Mouse (Mus musculus) urinary bladder, adult 2 months (tissue): ENCODE results near the gene Rptor. TPM values are rescaled to one million over a fixed set of nuclear protein-coding genes. Genes with fewer than 3 reads are reported as not detected.

Experiments
- DNase-seq: peaks from one replicate; pipeline ENCODE4 v3.0.0; 2022; ENCODE audit warnings: low spot score
- polyA plus RNA-seq: library from polyadenylated mRNA; depleted of rRNA; stranded (reverse); fragments of >200 nt; gene quantifications from 2 replicates; pipeline ENCODE4 v1.2.3, GENCODE M21; 2012

Gene Rptor
- polyA plus RNA-seq, 1 experiment = 14.1 TPM

DNA sequence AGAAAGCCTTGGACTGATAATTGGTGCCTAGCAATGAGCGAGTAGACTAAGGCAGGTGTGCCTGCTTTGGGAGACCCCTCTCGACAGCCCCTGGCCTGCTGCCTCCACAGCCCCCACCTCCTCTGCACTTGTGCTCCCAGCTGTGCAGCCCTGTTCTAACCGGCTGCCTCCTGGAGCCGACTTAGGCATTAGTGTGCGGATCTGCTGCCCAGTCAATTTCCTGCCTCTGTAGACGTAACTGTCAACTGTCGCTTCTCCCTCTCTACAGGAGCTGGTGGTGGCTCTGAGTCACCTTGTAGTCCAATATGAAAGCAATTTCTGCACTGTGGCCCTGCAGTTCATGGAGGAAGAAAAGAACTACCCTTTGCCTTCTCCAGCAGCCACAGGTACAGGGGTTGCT lies 253.3 kb downstream of the Rptor start:
- no peak for DNase-seq

- no peak for DNase-seq
Measured at GRCm38 (mm10) chr11:119862523-119863299, 260.0 kb downstream of the Rptor start.

DNA sequence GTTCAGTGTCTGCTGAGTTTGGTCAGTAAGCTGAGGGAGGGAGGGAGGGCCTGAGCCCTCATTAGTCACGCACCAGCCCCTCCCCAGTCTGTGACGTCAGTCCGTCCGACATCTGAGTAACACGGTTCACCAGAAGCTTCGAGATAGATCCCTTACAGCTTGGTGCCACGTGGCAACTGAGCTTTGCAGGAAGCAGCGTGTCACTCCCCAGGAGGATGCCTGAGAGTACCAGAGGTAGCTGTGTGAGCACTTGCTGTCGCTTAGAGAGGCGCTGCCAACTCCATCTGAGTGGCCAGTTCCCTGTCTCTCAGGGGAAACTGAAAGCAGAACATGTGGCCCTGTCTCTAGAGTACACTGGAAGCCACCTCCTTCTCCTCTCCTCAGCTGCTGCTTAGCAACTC lies 260.7 kb downstream of the Rptor start:
- DNase-seq = no peak

DNA sequence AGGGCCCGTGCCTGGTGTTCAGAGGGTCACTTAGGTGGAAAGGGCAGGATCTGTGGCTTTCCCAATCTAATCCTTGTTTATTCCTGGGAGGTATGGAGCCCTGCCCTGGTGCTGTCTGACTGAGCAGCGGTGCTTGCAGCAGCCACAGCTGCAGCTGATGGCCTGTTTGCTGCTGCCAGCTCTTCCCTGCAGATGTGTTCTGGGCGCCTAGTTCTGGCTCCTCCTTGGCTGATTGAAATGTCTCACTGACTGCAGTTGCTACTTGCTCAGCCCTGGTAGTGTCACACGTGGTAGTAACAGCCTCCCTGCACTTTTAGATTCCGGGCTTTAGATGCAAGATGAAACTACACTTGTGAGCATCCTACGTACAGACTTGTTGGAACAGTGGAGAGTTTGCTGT lies 264.1 kb downstream of the Rptor start:
- no peak for DNase-seq

DNA sequence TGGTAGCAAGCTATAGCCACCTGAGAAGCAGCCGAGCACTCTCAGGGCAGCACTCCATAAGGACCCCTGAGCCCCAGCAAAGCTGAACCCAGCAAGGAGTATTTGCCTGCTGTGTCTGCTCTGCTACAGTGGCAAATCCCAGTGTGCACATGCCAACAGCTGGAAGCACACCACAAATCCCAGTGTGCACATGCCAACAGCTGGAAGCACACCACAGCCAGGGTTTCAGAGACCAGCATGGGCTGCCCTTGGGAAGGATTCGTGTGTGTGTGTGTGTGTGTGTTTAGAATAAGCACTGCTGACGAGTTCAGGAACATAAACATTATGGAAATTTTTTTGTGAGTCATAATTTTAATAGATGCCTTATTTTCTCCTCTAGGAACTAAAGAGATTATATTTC lies 265.4 kb downstream of the Rptor start:
- DNase-seq = no peak

DNA sequence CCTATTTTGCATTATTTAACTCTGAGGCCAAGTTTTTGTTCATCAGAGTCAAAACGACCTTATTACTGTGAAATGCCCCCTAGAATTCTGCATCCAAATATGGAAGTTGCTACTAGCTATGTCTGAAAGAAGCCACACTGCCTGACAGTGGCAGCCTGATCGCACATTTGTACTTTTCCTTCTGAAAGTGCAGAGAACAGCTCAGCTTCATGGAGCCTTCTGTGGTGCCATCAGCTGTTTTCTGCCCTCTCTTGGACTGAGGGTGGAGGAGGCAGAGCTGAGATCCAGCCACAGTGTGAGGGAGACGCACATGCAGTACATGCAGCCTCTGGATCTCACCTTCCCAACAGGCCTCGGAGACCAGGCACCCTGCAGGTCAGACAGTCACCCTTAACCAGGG lies 265.9 kb downstream of the Rptor start:
- no peak for DNase-seq

DNA sequence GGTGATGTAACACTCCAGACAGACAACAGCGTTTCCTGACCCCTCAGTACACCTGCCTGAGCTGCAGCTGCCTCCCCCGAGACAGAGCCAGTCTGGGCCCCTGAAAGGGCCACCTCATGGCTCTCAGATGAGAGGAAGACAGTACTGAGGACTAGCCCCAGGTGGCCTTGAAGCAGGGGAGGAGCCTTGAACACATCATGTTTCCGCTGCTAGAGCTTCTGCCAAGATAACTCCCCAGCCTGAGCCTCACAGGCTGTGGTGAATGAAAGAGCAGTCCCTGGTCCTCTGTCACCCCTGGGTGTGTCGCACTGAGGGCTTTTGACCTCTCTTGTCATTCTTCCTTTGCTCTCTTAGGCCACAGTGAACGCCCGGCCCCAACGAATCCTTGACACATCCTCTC lies 268.4 kb downstream of the Rptor start:
- no peak for DNase-seq

- DNase-seq = no peak
Measured at GRCm38 (mm10) chr11:119873643-119874042, 270.9 kb downstream of the Rptor start.

DNA sequence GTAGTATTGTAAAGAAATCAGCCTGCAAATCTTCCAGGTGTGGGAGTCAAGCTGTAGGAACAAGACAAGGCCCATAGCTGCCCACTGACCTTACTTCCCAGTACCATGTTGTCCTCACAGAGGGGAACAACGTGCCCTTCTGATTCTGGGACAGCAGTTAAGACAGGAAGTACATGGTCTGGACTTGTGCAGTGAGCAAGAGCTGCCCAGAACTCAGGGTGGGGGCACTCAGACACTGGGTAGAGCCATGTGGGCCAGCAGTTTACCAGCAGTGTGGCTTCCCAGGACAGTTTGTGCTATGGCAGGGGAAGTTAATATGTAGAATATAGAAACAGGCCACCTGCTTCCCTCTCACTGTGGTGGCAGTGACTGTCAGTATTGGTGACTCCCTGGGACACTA lies 272.1 kb downstream of the Rptor start:
- DNase-seq = no peak

GRCm38 (mm10) chr11:119875685-119876084 lies 273.0 kb downstream of the Rptor start:
- no peak for DNase-seq

DNA sequence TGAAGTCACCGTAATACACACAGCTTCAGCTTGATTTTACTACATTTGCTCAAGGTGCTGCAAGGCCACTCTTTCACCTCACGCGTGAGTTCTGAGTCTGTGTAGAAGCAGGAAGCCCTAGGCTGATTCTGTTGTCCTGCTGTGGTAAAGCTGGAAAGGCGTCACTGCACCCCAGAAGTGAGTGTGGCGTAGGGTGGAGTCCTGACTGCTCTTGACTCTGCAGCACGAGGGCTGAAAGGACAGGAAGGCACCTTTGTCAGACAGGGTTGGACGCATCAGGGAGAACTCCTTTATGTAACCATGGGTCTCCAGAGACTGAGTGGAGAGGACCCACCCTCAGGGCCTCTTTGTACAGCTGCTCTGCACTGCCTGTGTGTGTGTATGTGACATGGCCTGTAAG lies 274.4 kb downstream of the Rptor start:
- DNase-seq = no peak

DNA sequence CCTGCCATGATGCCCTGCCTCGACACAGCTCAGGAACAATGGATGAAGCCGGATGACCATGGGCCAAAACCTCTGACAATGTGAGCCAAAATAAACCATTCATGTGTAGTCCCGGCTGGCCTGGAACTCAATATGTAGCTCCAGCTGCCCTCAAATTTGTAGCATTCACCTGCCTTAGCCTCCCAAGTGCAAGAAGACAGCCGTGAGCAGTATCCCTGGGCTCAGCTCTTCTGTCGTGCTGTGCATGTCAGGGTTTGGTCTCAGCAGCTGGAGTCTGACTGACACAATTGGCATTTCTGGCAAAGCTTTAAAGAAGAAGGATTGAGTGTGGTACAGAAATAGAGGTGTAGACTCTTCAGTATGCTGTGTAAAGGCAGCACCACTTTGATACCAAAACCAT lies 276.9 kb downstream of the Rptor start:
- no peak for DNase-seq

GRCm38 (mm10) chr11:119883646-119884045 lies 280.9 kb downstream of the Rptor start:
- DNase-seq = no peak

DNA sequence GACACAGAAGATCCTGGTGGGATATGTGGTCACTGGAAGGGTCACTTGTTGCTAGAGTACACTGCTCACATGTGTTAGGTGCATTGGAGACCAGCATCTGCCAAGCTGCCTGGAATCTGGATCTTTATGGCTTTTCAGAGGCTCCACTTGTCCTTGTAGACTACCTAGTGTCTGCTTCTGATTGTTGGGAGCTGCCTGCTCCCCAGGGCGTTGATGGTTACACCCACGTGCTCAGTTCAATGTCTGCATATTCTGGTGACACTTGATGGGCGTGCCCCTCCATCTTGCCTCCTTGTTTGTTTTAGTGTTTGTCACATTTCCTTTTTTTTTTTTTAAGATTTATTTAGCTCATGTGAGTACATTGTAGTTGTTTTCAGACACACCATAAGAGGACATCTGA lies 287.3 kb downstream of the Rptor start:
- DNase-seq = no peak

DNA sequence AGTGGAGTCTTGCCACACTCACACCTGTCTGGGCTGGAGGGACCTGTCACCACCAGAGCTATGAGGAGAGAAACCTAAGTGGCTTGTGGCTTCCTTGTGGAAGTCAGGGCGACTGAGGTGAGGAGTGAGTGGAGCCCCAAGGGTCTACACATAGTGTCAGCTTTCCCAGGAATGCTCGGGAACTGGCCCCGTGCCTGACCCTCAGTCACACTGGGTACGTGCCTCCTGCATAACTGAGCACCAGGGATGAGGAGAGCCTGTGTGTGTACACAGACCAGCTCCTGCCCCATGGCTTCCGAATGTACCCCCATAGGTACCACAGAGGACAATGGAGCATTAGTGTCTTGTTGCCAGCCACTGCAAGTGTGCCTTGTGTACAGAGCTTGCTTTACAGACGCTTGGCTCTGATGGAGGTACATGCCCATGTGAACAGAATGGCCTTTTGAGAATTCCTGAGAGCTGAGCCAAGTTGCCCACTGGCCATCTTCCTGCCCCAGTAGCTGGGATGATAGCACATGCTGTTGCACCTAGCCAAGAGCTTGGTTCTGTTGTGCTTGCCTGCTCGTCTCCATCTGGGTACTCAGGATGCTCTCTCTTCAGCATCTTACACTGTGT lies 289.0 kb downstream of the Rptor start:
- no peak for DNase-seq

DNA sequence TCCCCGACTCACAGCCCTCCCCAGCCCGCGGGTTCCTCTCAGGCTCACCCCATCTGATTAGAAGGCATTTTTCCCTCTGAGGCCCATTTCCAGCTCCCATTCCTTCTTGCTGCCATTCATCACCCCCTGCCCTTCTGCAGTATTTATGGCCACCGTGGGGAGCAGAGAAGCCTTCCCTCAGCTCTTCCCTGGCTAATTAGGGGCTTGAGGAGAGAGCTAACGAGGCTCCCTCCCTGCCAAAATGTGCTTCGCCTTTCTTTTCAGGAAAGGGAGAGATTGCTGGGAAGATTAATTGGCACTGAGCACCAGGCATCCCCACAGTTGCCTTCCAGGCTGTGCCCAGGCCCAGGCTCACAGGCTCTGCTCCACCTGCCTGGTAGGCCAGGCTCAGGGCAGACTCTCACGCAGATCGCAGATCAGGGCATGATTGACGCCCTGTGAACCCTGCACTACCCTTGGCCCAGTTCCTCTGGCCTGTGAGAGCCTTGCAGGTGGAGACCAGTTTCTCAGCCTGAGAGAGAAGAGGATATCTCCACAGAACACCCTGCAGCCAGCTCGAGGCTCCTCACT lies 291.0 kb downstream of the Rptor start:
- DNase-seq = no peak

GRCm38 (mm10) chr11:119894634-119895033 lies 291.9 kb downstream of the Rptor start:
- no peak for DNase-seq

DNA sequence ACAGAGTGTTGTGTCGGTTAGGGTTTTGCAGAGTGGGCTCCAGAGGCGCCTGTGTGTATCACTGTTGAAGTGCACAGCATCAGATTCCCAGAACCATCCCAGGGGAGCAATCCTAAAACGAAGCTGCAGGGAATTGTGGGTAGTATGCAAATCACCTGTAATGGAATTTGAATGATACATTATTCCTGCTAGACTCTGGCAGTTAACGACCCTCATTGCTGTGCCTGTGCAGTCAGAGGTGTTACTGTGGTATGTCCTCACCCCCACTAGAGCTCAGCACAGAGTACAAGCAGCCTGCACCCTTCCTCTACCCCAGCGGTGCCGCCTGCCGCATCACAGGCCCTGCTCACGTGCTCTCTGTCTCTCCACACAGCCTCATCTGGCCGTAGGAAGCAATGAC lies 294.3 kb downstream of the Rptor start:
- no peak for DNase-seq

- no peak for DNase-seq
Measured at GRCm38 (mm10) chr11:119898976-119899375, 296.3 kb downstream of the Rptor start.

GRCm38 (mm10) chr11:119901174-119901573 lies 298.5 kb downstream of the Rptor start:
- DNase-seq = no peak

- DNase-seq = no peak
Measured at GRCm38 (mm10) chr11:119902891-119903290, 300.2 kb downstream of the Rptor start.

DNA sequence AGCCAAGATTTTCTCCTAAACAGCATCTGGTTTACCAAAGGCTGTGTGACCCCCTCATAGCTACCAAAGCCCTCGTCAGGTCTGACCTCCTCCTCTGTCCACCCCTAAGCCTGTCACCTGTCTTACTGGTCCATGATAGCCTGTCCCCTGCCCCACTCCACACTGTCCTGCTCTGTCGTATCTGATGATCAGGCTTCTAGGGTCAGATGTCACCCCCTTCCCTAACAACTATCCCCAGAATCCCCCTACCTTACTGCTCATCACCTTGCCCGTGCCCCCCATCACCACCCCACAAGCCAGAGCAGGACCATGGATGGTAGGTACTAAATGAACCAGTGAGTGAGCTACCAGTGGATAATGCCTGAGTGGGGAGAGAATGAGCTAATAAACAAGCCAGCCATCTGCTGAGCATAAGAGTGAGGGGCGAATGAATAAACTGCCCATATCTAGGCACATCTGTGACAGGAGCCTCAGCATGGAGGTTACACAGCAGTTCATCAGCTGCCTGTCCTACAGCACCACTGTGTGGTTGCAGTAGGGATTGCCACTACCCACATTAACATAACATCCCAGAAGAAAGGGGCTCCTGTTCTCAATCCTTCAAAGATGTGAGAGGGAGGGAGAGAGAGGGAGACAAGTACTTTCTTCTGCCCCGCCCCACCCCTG lies 302.0 kb downstream of the Rptor start:
- no peak for DNase-seq

DNA sequence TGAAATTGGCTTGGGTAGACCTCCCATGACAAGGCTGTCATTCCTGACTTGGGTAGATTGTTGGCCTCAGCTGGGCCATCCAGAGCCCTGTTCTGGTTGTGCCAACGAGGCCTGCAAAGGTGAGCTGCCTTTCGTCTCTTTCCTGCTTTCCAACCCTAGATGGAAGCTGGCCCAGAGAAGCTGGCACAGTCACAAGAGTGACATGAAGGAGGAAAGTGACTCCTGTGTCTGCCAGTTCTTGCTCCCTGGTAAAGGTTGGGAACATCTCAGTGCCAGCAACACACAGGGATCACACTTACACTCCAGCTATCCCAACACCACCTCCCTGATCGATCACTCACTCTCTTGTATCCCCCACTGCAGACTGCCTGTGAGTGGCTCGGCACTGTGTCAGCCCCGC lies 303.1 kb downstream of the Rptor start:
- DNase-seq = no peak
